Mouse (Mus musculus) megakaryocyte, embryonic 14.5 days (primary cell): ENCODE data around the gene Gm14569. TPM values are rescaled to one million over a fixed set of nuclear protein-coding genes. Genes with fewer than 3 reads are reported as not detected.

Experiments used
- H3K27me3 ChIP-seq: replicated peaks from 2 replicates; pipeline ENCODE3; 2012; ENCODE audit warnings: inconsistent platforms
- H3K36me3 ChIP-seq: replicated peaks from 2 replicates; pipeline ENCODE3; 2012; ENCODE audit warnings: low read length, inconsistent platforms, mixed read lengths
- H3K4me1 ChIP-seq: 2 replicates; pipeline ENCODE4 v1.6.1; 2012; ENCODE audit warnings: inconsistent platforms
- H3K4me3 ChIP-seq: replicated peaks from 2 replicates; pipeline ENCODE3; 2012; ENCODE audit warnings: moderate library complexity, mild to moderate bottlenecking, inconsistent platforms
- H3K9me3 ChIP-seq: 2 replicates; pipeline ENCODE4 v1.6.1; 2012; ENCODE audit warnings: inconsistent platforms
- FLI1 ChIP-seq: IDR thresholded peaks from 2 replicates; pipeline ENCODE4 v1.6.1; 2012; ENCODE audit warnings: low read length, inconsistent platforms, mixed read lengths
- GATA1 ChIP-seq: IDR thresholded peaks from 3 replicates; pipeline ENCODE4 v1.6.1; 2012; ENCODE audit warnings: mixed read lengths, low read length, inconsistent platforms, borderline replicate concordance
- polyA plus RNA-seq: library from polyadenylated mRNA; stranded (reverse); fragments of >175 nt; gene quantifications from 2 replicates; pipeline ENCODE4 v1.2.3, GENCODE M21; 2012; ENCODE audit warnings: low replicate concordance; ENCODE audit not compliant: insufficient read depth

Gm14569 gene
- polyA plus RNA-seq, 1 experiment = not detected

DNA sequence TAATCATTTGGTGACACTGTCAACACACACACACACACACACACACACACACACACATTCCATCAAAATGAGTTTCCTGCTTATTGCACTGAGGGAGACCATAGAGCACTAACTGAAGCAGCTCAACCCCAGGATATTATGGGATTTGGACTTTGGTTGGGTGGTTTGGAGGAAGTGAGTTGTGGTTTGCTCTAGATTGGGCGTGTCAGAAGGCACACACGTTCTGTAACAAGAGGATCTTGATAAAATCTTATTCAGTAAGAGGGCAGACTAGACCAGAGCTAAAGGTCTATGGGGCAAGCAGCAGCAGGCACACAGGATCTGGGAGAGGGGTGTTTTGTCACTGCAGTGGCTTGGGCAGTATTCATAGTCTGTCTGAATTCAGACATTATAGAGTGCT is 101.1 kb downstream of the Gm14569 start:
- Histone ChIP-seq H3K4me1 (peaks cover 7% of the 10 kb centered on the region), H3K27me3 (peaks cover 22% of the 10 kb centered on the region), H3K9me3 (no peaks in the 10 kb centered on the region), H3K36me3 (no peaks in the 10 kb centered on the region), H3K4me3 (no peak overlapping the region)
- TF ChIP-seq FLI1 (no peak), GATA1 (no peak)

GRCm38 (mm10) chrX:36389971-36390370 is 101.7 kb downstream of the Gm14569 start:
- Histone ChIP-seq H3K4me1 (peaks cover 7% of the 10 kb centered on the region), H3K36me3 (no peaks in the 10 kb centered on the region), H3K4me3 (no peak overlapping the region), H3K27me3 (peaks cover 20% of the 10 kb centered on the region), H3K9me3 (no peaks in the 10 kb centered on the region)
- no peak for TF ChIP-seq GATA1
- TF ChIP-seq FLI1 = no peak

- no peak for TF ChIP-seq FLI1
- TF ChIP-seq GATA1 = no peak
- peaks cover 6% of the 10 kb centered on the region for H3K9me3 ChIP-seq
- H3K36me3 ChIP-seq = no peaks in the 10 kb centered on the region
- peaks cover 13% of the 10 kb centered on the region for H3K27me3 ChIP-seq
- no peak overlapping the region for H3K4me3 ChIP-seq
- peaks cover 3% of the 10 kb centered on the region; the same call in 1 of the 2 replicates for H3K4me1 ChIP-seq
Measured at GRCm38 (mm10) chrX:36385340-36385739, 106.3 kb downstream of the Gm14569 start.

Other genes starting within 250 kb of the Gm14569 start
- 1.1 TPM in 1 of 2 replicates, not detected in the other for gene Lonrf3, start 163.5 kb downstream of the Gm14569 start, polyA plus RNA-seq
- not detected in 2 replicates for gene Gm6268, start 90.5 kb downstream of the Gm14569 start, polyA plus RNA-seq
- gene Pgrmc1, start 106.4 kb upstream of the Gm14569 start, polyA plus RNA-seq = 104 and 182 TPM in 2 replicates
- 0.49 TPM in 1 of 2 replicates, not detected in the other for gene Akap17b, start 153.6 kb upstream of the Gm14569 start, polyA plus RNA-seq